Mouse (Mus musculus): ENCODE measurements around the gene Wdr54. TPM values are rescaled to one million over a fixed set of nuclear protein-coding genes. Genes with fewer than 3 reads are reported as not detected.

Wdr54 gene
- polyA plus RNA-seq (2017; shearing (Covaris generic)), result not detected

DNA sequence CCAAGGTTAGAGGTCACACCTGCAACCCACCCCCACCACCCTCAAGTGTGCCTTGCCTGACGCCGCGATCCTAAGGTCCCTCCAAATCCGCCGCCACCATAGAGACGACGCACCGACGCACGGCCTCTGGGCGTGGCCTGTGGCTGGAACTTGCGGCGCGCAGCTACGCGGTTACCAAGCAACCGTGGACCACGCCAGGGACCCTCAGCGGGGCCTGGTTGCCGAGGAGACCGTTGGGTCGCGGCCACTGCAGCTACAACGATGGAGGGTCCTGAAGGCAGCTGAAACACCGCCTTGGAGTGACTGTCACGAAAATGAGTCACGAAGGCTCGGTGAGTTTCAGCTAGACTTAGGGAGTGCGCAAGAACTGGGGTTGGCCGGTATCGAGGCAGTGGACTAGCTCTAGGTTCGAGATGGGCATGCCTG, at the start of gene Wdr54, which contains the start of gene 1700003E16Rik:
TSS of gene Wdr54 (minus strand) at position 139 of the 426 bp plus-strand sequence.
TSS of gene 1700003E16Rik (plus strand) at position 146 of the 426 bp plus-strand sequence.

DNA sequence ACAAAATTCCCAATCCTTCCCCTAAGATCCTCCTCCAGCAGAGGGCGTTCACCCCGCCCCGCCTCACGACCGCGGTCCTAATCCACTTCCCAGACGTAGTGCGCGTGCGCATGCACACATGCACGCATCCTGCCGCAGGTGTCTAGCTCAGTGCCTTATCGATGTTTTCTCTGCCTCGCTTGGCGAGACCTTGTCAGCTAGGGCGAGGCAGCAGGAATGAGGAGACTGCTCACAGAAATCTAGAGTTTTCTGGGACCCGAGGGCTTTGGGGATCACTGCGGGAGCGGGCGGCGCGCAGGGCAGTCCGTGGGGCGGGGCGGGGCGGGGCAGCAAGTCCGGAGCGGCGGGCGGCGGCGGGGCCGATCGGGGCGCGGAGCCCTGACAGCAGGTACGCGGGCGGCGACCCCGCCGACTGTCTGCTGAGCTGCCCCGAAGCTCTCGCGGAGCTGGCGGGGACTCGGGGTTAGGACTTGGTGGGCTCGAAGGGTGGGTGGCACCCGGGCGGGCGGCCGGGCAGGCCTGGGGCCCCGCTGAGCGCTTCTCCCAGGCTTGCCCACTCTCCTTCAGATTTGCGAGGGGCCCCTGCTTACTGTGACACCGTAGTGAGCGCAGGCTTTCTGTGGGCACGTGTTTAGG, 9.5 kb upstream of the Wdr54 start, which contains the start of gene Dctn1:
TSS of gene Dctn1 (plus strand) at position 314 of the 636 bp plus-strand sequence.

DNA sequence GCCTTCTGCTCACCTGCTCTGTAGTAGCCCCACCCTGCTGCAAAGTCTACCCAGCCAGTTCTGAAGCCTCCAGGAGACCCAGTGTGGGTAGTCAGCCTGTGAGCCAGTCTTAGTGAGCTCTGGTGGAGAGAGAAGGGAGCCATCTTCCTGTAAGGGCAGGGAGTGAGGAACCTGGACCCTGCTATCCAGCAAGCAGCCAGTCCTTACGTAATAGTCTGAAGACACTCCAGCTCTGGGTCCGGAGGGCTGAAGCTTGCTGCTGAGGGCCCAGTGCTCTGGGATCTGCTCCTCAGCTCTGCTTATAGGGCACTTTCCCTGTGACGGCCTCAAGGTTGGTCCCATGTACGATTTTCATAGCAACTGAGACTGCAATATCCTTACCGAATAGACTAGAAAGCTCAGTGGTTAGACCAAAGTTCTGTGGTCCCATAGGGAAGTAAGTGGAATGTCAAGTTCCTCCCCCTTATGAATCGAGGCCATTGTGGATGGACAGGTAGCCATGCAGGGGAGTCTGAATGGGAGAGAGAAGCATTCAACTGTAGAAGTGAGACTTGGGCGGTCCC, 21.2 kb downstream of the Wdr54 start, which contains the start of gene Rtkn:
TSS of gene Rtkn (plus strand) at position 513 of the 563 bp plus-strand sequence.

DNA sequence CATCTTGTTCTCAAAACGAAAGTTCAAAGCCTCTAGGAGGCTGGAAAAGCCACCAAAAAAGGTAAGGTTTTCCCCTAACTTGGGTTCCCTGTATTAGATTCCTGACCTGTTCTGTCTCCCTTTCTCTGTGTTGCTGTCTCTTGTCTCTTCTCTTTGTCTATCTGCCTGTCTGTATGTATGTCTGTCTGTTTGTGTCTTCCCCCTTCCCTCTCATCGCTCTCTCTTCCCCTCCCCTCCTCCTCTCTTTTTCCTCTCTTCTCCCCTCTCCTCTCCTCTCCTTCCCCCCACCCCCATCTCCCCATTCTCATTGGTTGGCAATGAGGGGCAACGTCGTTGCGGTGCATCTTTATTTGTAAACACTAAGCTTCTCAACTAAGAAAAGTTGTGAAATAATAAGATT, 30.9 kb downstream of the Wdr54 start, which contains the start of gene Ino80b:
TSS of gene Ino80b (minus strand) at position 101 of the 400 bp plus-strand sequence.

DNA sequence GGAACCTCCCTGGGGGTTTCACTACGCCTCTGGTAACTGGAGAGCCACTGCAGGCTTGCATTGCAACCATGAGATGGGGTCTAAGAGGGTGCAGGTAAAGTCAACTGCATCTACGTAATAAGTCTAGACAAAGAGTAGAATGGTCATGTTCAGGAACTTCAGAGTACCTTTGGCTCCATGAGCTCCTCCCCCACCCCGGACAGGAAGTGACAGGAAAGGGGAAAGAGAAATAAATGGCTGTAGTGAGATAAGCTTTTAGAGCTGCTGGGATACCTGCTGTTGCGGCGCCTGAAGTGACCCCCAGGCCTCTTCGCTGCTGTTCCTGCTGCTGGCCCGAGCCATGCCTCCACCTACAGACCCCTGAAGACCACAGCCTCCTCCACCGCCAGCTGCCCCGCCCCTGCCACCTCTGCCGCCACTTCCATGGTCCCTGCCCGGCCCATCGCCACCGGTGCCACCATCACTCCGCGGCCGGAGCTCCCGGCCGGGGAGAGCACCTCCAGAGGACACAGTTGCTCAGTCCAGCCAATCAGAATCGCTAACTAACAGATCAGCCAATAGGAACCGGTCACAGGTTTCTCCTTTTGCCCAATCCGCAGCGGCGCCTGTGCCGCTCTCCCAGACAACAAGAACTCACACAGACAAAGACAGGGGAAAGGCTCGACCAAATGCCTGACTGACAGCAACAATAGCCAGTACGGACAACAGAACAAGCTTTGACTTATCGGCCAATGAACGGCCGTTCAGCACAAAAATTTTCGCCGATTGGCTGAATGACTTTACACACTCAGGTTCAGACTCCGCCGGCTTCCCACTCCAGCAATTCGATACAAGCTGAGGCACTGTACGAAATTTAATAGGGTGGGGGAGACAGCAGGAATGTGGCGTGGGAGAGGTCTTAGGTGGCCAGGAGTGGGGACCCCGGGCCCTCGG, 35.0 kb downstream of the Wdr54 start, which contains the start of gene Wbp1:
TSS of gene Wbp1 (minus strand) at position 630 of the 933 bp plus-strand sequence.

DNA sequence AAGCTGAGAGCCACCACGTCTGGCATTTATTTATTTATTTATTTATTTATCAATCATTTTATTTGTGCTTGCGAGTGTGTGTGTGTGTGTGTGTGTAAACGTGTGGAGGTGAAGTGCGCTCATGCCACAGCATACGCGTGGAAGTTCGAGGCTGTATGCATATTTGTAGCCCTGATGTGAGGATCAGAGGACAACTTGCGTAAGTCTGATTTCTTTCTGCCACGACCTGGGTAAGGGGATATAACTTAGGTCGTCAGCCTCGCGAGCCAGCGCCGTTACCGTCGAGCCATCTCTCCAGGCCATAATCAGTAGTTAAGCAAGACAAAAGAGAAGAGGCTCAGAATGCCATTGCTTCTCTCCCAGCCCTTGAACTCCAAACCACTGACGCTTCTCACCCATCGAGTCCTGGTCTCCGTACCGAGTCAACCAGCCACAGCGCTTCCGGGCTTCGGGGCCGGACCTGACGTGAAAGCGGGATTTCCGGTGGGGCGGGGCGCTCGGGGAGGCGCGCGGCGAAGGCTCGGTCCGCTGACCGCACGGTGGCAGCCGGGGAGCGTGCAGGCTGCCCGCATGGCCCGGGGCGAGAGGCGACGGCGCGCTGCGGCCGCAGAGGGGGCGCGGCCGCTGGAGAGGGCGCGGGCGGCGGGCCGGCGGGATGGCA, 41.1 kb downstream of the Wdr54 start, which contains the start of gene Mogs:
TSS of gene Mogs (plus strand) at position 486 of the 661 bp plus-strand sequence.

DNA sequence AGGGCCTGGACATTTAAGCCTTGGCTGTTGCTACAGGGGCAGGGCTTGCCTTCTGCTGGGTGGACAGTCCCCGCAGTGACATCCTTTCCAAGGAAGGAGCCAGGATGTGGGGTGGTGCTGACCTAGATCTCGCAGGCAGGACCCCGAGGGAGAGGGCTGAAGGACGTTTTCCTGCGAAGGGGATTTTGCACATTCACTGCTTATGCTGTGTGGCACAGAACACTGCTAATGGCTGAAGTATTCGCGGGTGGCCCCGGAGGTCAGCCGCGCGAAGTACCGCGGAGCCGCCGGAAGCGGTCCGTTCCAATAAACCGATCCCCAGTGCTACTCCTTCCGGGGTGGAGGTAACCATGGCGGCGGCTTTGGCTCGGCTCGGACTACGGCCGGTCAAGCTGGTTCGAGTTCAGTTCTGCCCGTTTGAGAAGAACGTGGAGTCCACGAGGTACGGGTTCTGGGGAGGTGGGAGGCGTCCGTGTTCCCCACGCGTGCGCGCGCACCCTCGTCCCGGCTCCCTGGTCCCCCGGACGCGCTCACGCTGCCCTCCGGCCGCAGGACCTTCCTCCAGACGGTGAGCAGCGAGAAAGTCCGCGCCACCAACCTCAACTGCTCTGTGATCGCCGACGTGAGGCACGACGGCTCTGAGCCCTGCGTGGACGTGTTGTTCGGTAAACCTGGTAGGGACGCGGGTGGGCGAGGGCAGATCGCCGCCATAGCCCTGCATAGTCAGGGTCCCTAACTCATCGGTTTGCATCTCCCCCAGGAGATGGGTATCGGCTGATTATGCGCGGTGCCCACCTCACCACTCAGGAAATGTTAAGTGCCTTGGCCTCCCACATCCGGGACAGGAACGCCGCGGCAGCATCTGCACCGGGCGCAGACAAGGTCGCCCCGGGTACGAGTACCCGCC, 47.2 kb downstream of the Wdr54 start, which contains the start of gene Mrpl53:
TSS of gene Mrpl53 (plus strand) at position 279 of the 907 bp plus-strand sequence.

DNA sequence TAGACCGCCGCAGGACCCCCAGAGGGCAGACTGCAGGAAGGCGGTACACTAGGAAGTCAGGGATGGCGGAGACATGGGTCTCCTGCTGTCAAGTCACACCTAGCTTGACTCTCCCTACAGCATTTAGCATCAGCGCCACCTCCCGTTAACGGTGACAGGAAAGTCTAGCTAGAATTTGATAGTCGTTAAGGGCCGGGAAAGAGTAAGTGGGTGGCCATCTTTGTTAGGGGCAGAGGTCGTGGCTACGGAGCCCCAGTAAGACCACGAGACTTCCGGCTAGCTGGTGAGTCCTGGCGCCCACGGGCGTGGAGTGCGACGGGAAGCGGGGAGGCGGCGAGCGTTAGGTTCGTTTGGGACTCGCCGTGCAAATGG, 54.9 kb downstream of the Wdr54 start, which contains the start of the genes Ccdc142 and Gm42688:
TSS of gene Ccdc142 (plus strand) at position 286 of the 372 bp plus-strand sequence.
TSS of gene Gm42688 (plus strand) at position 302 of the 372 bp plus-strand sequence.

Other genes starting within 250 kb of the Wdr54 start
- gene Sema4f, start 216.6 kb downstream of the Wdr54 start, polyA plus RNA-seq (2017; shearing (Covaris generic)), result 15.4 TPM
- not detected for gene M1ap, start 209.5 kb downstream of the Wdr54 start, polyA plus RNA-seq (2017; shearing (Covaris generic))
- 13.8 TPM for gene Dok1, start 122.9 kb downstream of the Wdr54 start, polyA plus RNA-seq (2017; shearing (Covaris generic))
- not detected for gene Loxl3, start 122.2 kb downstream of the Wdr54 start, polyA plus RNA-seq (2017; shearing (Covaris generic))
- 486 TPM for gene Aup1, start 101.9 kb downstream of the Wdr54 start, polyA plus RNA-seq (2017; shearing (Covaris generic))
- gene Htra2, start 101.1 kb downstream of the Wdr54 start, polyA plus RNA-seq (2017; shearing (Covaris generic)), result 45.1 TPM
- gene Dqx1, start 98.6 kb downstream of the Wdr54 start, polyA plus RNA-seq (2017; shearing (Covaris generic)), result 3.1 TPM
- not detected for gene Tlx2, start 86.1 kb downstream of the Wdr54 start, polyA plus RNA-seq (2017; shearing (Covaris generic))
- gene Pcgf1, start 78.5 kb downstream of the Wdr54 start, polyA plus RNA-seq (2017; shearing (Covaris generic)), result 24.7 TPM
- gene Lbx2, start 70.0 kb downstream of the Wdr54 start, polyA plus RNA-seq (2017; shearing (Covaris generic)), result not detected
- 3.0 TPM for gene Ccdc142, start 54.8 kb downstream of the Wdr54 start, polyA plus RNA-seq (2017; shearing (Covaris generic))
- gene Gm42688, start 54.8 kb downstream of the Wdr54 start, polyA plus RNA-seq (2017; shearing (Covaris generic)), result 7.4 TPM
- 43.7 TPM for gene Mrpl53, start 47.4 kb downstream of the Wdr54 start, polyA plus RNA-seq (2017; shearing (Covaris generic))
- 65.1 TPM for gene Mogs, start 40.9 kb downstream of the Wdr54 start, polyA plus RNA-seq (2017; shearing (Covaris generic))
- gene Wbp1, start 34.8 kb downstream of the Wdr54 start, polyA plus RNA-seq (2017; shearing (Covaris generic)), result 37.0 TPM
- 40.0 TPM for gene Ino80b, start 31.0 kb downstream of the Wdr54 start, polyA plus RNA-seq (2017; shearing (Covaris generic))
- gene Rtkn, start 20.9 kb downstream of the Wdr54 start, polyA plus RNA-seq (2017; shearing (Covaris generic)), result not detected
- gene 1700003E16Rik, start within 50 bp of the Wdr54 start, polyA plus RNA-seq (2017; shearing (Covaris generic)), result not detected
- 75.9 TPM for gene Dctn1, start 9.5 kb upstream of the Wdr54 start, polyA plus RNA-seq (2017; shearing (Covaris generic))
- gene Slc4a5, start 63.4 kb upstream of the Wdr54 start, polyA plus RNA-seq (2017; shearing (Covaris generic)), result not detected
- 63.8 TPM for gene Mthfd2, start 169.5 kb upstream of the Wdr54 start, polyA plus RNA-seq (2017; shearing (Covaris generic))
- 155 TPM for gene Mob1a, start 169.6 kb upstream of the Wdr54 start, polyA plus RNA-seq (2017; shearing (Covaris generic))
- gene Bola3, start 192.8 kb upstream of the Wdr54 start, polyA plus RNA-seq (2017; shearing (Covaris generic)), result 58.7 TPM

All from naive thymus-derived CD4-positive, alpha-beta T cell, adult 5 months (primary cell).